Mouse (Mus musculus): ENCODE results near the gene Nkap. TPM values are rescaled to one million over a fixed set of nuclear protein-coding genes. Genes with fewer than 3 reads are reported as not detected.
A peak's percentile ranks its signal among the peaks of the same experiment; 100 is the strongest.
"Not testable (repeated sequence)": the region's sequence is repeated elsewhere in the genome, so short reads cannot be mapped to it uniquely, and the experiment has no call there.

The Nkap gene
- total RNA-seq (2021), result 10 to 100 TPM; 14.8 to 16.3 TPM
- long read RNA-seq, experiment 1, full-length matches to known transcripts, result 8 of 22 reads
- long read RNA-seq, experiment 1, partial matches to known transcripts, result 14 of 22 reads
- long read RNA-seq, experiment 1, other reads (novel, unspliced or antisense), result 0 of 22 reads
- long read RNA-seq, experiment 2, full-length matches to known transcripts, result 6 of 8 reads
- long read RNA-seq, experiment 2, partial matches to known transcripts, result 1 of 8 reads
- long read RNA-seq, experiment 2, other reads (novel, unspliced or antisense), result 1 of 8 reads

DNA sequence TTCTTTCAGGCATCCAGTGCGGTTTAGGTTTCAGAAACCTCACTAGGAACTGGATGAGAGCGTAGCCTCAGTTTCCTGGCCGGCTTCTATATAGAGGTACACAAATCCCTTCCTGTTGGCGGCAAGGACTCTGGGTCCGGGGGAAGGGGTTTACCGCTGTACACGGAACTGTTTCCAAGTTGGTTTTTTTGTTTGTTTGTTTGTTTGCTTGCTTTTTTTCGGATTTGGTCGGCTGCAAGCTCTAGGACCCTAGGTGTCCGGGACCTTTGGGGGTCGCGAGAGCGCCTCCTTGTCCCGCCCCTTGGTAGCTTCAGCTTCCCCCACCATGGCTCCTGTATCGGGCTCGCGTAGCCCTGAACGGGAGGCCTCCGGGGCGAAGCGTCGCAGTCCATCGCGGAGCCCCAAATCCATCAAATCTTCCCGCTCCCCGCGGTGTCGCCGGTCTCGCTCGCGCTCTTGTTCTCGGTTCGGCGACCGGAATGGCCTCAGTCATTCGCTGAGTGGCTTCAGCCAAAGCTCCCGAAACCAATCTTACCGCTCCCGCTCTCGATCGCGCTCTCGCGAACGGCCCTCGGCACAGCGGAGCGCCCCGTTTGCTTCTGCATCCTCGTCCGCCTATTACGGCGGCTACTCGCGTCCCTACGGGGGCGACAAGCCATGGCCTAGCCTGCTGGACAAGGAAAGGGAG lies at the start of gene Nkap:
Gene Nkap (plus strand): TSS at position 125 of the 688 bp plus-strand sequence.
- peak; percentile 70 for DNase-seq

DNA sequence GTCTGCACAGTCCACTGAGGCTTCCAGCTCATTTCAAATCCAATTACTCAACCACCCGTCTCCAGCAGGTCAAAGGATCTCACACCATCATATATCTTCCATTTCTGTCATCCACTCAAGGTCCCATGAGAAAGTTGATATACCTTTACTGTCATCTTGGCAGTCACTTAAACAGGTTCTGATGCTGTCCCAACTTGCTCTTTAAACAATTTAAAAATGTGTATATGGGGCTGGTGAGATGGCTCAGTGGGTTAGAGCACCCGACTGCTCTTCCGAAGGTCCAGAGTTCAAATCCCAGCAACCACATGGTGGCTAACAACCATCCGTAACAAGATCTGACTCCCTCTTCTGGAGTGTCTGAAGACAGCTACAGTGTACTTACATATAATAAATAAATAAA lies 46.2 kb upstream of the Nkap start:
- DNase-seq, result not testable (repeated sequence)

DNA sequence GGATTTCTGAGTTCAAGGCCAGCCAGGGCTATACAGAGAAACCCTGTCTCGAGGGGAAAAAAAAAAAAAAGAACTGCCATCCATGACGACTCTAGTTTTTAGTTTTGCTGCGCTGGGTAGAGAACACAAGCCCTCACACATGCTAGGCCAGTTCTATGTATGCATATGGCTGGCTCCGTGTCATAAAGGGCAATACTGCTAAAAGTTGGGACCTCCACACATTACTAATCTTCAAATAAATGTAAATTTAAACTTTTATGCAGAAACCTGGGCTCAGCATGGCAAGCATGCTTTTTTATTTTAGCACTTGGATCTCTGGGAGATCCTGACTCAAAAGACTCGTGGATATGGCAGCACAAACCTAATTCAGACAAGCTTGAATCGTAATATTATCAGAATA lies 45.4 kb upstream of the Nkap start:
- DNase-seq, result no peak

GRCm38 (mm10) chrX:37084318-37084926 lies 42.2 kb upstream of the Nkap start:
- peak in 1 of 2 experiments; percentile 14 for DNase-seq

- DNase-seq, result peak; percentile 88 to 91
Observed at GRCm38 (mm10) chrX:37084927-37085660, 41.5 kb upstream of the Nkap start, which contains the start of gene Rpl39. Gene Rpl39, minus strand, starts transcription at chrX:37085402.

DNA sequence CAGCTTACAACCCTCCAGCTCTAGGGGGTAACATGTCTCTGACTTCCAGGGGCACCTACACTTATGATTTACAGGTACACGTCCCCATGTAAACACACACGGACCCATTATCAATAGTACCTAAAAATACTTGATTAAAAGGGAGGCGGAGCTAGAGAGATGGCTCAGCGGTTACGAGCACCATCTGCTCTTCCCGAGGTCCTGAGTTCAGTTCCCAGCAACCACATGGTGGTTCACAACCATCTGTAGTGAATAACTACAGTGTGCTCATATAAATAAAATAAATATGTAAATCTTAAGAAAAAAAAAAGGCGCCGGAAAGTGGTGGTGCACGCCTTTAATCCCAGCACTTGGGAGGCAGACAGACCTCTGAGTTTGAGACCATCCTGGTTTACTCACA lies 40.9 kb upstream of the Nkap start:
- DNase-seq, result peak in 1 of 2 experiments; percentile 8

DNA sequence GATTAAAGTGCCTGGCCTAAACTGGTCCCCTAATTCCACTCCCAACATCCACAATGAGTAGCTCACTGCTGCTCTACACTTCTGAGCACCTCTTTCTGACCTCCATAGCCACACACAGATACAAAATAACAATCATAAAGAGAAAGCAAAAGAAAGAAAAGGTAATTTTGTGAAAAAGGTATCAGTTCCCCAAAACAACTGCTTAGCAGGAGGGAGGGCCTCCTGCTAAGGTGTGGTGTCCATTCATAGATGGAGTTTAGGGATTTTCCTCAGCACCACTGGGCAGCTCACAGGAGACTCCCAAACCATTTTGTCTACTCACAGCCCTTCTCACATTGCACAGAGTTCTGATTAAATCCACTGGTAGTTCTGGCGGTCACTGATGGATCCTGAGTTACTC lies 37.8 kb upstream of the Nkap start:
- DNase-seq, result no peak

DNA sequence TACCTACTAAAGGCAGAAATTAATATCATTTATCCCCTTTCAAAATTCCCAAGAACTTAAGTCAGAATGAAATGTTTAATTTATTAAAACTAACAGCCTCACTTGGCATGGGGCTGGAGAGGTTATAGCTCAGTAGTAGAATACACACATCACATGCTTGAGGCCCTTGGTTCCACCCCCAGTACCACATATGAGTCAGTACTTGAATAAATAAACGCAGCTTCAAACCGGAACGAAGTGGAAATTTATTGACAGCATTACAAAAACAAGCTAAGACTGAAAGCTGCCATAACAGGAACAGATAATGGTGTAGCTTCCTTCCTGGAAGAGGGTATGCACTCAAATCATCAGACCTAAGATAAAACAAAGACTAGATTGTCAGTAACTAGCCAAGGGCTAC lies 35.1 kb upstream of the Nkap start:
- DNase-seq, result no peak

DNA sequence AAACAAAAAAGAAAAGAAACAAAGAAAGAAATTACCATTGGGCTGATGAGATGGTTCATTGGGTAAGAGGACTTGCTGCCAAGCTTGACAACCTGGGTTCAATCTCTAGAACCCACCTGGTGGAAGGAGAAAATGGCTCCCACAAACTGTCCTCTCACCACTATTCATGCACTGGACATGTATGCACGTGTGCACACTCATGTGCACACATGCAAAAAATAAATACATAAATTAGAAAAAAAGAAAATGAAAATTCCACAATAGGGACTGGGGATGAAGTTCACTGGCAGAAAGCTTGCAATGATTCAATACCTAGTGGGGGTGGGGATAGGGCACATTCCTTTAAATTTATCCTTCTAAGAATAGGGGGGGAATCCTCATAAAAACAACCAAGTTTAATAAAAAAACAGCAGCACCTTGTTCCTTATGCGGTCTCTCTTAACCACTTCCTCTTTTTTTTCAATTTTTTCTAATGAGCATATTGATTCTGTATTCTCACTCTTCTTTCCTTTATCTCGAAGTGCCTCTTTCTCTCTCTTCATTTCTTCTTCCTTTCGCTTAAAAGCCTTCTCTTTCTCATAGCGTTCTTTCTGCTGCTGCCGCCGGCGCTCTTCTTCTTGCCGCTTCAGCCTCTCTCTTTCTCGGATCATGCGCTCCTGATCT lies 31.4 kb upstream of the Nkap start:
- no peak for DNase-seq

DNA sequence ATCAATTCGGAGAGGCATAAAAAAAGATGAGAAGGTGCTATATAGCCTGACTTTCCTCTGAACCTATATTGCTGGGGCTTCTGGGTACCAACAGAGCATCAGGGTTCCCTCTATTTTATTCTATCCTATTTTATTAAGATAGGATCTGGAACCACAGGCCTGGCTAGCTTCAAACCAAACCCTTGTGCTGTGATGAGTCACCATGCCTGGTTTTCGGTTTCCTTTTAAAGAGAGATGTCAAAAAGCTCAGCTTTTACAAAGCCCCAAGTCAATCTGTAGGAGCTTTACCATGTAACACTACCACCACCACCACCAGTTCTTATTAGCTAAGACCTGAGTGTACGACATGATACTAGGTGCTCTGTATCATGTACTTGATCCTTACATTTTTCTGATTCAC lies 27.9 kb upstream of the Nkap start:
- DNase-seq, result no peak

GRCm38 (mm10) chrX:37103826-37104225 lies 22.8 kb upstream of the Nkap start:
- DNase-seq, result no peak

DNA sequence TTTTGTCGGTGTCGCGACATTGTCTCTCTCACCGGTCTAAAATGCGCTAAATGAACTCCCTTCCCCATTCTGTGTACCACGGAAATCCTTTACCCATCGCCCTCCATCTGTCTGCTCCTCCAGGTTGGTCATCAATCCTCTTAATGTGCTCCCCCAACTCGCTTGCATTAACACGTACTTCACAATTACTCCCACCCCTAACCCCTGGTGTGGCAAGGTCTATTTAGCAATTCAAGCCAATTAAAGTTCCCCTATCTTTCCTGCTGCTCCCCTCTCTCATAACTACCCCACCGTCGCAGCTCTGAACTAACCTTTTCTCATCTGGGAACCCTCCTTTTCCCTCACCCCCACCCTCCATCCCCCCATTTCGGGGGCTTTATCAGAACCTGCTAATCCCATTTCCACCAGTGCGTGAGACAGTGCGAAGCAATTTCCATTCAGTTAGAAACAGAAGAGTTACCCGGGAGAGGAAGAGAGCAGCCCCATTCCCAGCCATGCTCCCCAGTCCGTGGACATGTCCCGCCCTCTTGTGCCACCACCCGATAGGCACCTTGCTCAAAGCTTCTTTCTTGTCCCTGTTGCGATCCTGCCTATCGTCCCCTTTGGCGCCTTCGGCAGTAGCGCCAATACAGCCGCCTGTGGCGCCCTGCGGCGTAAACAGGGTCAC lies 16.9 kb upstream of the Nkap start:
- no peak for DNase-seq

GRCm38 (mm10) chrX:37110193-37110880 lies 16.3 kb upstream of the Nkap start, which contains the start of gene Upf3b:
Gene Upf3b, minus strand, starts transcription at chrX:37110322.
- peak; percentile 92 to 93 for DNase-seq

DNA sequence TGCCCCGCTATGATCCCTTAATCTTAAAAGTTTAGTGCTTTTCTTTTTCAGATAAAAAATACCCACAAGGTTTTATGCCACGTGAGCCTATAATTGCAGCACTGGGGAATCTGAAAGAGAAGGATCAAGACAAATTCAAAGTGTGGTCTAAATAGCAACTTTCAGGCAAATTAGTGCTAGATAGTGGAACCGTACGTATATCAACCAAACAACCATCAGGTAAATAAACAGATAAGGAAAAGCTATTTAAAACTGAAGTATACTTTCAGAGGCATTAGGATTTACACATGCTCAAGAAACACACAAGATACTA lies 15.8 kb upstream of the Nkap start:
- DNase-seq, result no peak

- no peak for DNase-seq
Observed at GRCm38 (mm10) chrX:37117085-37117484, 9.5 kb upstream of the Nkap start.

DNA sequence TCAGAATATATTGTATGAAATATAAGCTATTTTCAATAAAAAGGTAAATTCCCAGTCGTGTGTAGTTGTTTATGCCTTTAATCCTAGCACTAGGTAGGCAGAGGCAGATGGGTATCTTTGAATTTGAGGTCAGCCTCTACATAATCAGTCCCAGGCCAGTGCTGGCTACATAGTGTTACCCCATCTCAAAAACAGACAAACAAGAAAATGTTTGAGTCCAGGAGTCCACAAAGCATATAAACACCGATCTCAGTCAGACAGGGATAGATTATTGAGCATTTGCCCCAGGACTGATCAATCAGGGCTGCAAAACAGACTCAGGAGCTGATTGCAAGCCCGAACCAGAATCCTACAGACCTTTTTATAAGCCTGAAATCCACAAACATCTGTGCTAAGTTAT lies 7.0 kb upstream of the Nkap start:
- DNase-seq, result no peak

DNA sequence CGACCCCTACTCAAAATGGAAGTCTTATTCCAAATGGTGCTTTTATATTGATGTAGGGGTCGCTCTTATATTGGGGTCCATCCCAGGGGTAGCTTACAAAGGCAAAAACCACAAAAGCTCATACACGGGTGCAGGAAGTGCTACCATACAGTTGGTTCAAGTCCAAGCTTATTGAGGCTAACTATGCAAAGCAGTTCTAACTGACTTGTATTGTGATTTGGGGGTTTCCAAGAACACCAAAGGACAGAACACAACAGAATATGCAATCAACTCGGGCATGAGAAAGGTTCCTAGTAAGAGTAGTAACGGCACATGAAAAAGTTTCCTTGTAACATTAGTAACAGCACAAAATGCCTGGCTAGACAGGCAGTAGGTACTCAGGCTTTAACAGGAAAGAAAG lies 6.4 kb upstream of the Nkap start:
- no peak for DNase-seq

GRCm38 (mm10) chrX:37125511-37125910 lies 1.1 kb upstream of the Nkap start:
- no peak for DNase-seq

GRCm38 (mm10) chrX:37141732-37142131 lies 15.1 kb downstream of the Nkap start:
- no peak for DNase-seq

- DNase-seq, result not testable (repeated sequence)
Observed at GRCm38 (mm10) chrX:37144498-37144897, 17.9 kb downstream of the Nkap start.

DNA sequence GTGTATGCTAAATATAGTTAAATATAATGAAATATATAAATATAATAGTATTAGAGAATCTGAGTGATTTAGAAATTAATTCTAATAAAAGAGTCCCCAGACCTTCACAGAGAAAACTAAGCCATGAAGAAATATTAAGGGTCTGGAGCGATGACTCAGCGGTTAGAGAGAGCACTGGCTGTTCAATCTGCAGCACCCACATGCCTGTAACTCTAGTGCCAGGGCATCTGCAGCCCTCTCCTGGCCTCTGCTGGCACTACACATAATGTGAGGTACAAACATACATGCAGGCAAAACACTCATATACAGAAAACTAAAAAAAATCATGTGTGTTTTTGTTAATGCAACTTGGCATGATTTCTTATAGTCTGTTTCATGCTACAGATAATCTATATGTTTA lies 18.4 kb downstream of the Nkap start:
- DNase-seq, result peak in 1 of 2 experiments; percentile 57

Measured in adrenal gland, postnatal 36 days (tissue).